Mouse (Mus musculus) cerebellum, postnatal 36 days (tissue): ENCODE measurements around the gene Mfsd4b2.

Experiments used
- DNase-seq, 2 experiments: peaks; one replicate each; pipeline ENCODE4 v3.0.0; 2021 to 2022; ENCODE audit warnings: mixed read lengths in 2 of 2

Mfsd4b2 gene

GRCm38 (mm10) chr10:39888621-39889020, 38.1 kb downstream of the Mfsd4b2 start:
- DNase-seq: no peak
